Mouse (Mus musculus) CH12.LX (cell line): ENCODE data around the gene Lrrc8b. TPM values are rescaled to one million over a fixed set of nuclear protein-coding genes. Genes with fewer than 3 reads are reported as not detected.

ENCODE experiments used
- DNase-seq: peaks from one replicate; pipeline ENCODE4 v3.0.0-alpha.2; 2013; ENCODE audit errors: extremely low read depth
- H3K27ac ChIP-seq: 2 replicates; pipeline ENCODE4 v1.5.1; 2012; ENCODE audit warnings: low read depth, mild to moderate bottlenecking, control low read depth, moderate library complexity; ENCODE audit not compliant: insufficient read depth
- H3K27me3 ChIP-seq: replicated peaks from 2 replicates; pipeline ENCODE3; 2012; ENCODE audit warnings: inconsistent platforms
- H3K36me3 ChIP-seq, 2 experiments: replicated peaks in 1 of 2; 2 replicates each; pipeline versions ENCODE3 to v1.6.1; 2012; ENCODE audit warnings: inconsistent platforms in 1 of 2, low read length in 1 of 2, mild to moderate bottlenecking in 1 of 2, mixed read lengths in 1 of 2, moderate library complexity in 1 of 2; ENCODE audit not compliant: control insufficient read depth in 1 of 2, insufficient read depth in 1 of 2
- H3K4me1 ChIP-seq, 2 experiments: 2 replicates each; pipeline ENCODE4 v1.6.1; 2012; ENCODE audit warnings: inconsistent platforms in 1 of 2, moderate library complexity in 1 of 2; ENCODE audit not compliant: insufficient read depth in 2 of 2, control insufficient read depth in 1 of 2
- H3K4me2 ChIP-seq: 2 replicates; pipeline ENCODE4 v1.6.1; 2012; ENCODE audit warnings: low read depth, mild to moderate bottlenecking, control low read depth; ENCODE audit not compliant: poor library complexity, insufficient read depth, severe bottlenecking
- H3K4me3 ChIP-seq, 3 experiments: fragments of 150-350 bp in 1 of 3; sonication (generic) in 1 of 3; replicated peaks in 1 of 3; 2 replicates each; pipeline versions ENCODE3 to v1.5.1; 2011 to 2012; ENCODE audit warnings: low read depth in 2 of 3, low read length in 2 of 3, mild to moderate bottlenecking in 2 of 3, moderate library complexity in 2 of 3, control low read depth in 1 of 3, improper control_type of control experiment in 1 of 3, inconsistent platforms in 1 of 3, mixed read lengths in 1 of 3; ENCODE audit not compliant: poor library complexity in 1 of 3
- H3K79me2 ChIP-seq: replicated peaks from 2 replicates; pipeline ENCODE4 v1.6.1; 2012; ENCODE audit warnings: mild to moderate bottlenecking, moderate library complexity; ENCODE audit not compliant: control insufficient read depth, poor library complexity, insufficient read depth, severe bottlenecking; ENCODE audit errors: extremely low read depth
- H3K9ac ChIP-seq: 2 replicates; pipeline ENCODE4 v1.6.1; 2012; ENCODE audit warnings: low read depth, mild to moderate bottlenecking, control low read depth, moderate library complexity; ENCODE audit not compliant: insufficient read depth
- H3K9me3 ChIP-seq: replicated peaks from 2 replicates; pipeline ENCODE3; 2012; ENCODE audit warnings: low read length, inconsistent platforms, mixed read lengths
- BHLHE40 ChIP-seq: IDR thresholded peaks from 2 replicates; pipeline ENCODE4 v1.6.1; 2011; ENCODE audit warnings: mild to moderate bottlenecking, low read depth, low read length, improper control_type of control experiment
- E2F4 ChIP-seq: IDR thresholded peaks from 2 replicates; pipeline ENCODE4 v1.6.1; 2011; ENCODE audit warnings: low read depth, low read length, improper control_type of control experiment; ENCODE audit not compliant: insufficient replicate concordance
- ETS1 ChIP-seq: conservative IDR thresholded peaks from 2 replicates; pipeline ENCODE4 v1.6.1; 2012; ENCODE audit warnings: low read depth, mild to moderate bottlenecking, inconsistent platforms, low read length, improper control_type of control experiment, moderate library complexity
- GABPA ChIP-seq: IDR thresholded peaks from 2 replicates; pipeline ENCODE4 v1.6.1; 2012; ENCODE audit warnings: low read depth, low read length, improper control_type of control experiment, inconsistent platforms; ENCODE audit not compliant: insufficient replicate concordance
- HCFC1 ChIP-seq: IDR thresholded peaks from 2 replicates; pipeline ENCODE4 v1.6.1; 2012; ENCODE audit warnings: low read depth, mild to moderate bottlenecking, inconsistent platforms, low read length, improper control_type of control experiment
- MAZ ChIP-seq: IDR thresholded peaks from 2 replicates; pipeline ENCODE4 v1.6.1; 2012; ENCODE audit warnings: low read depth, mild to moderate bottlenecking, inconsistent platforms, low read length, improper control_type of control experiment, moderate library complexity
- MEF2A ChIP-seq: IDR thresholded peaks from 2 replicates; pipeline ENCODE4 v1.6.1; 2014; ENCODE audit warnings: low read depth, mild to moderate bottlenecking, inconsistent platforms, low read length, improper control_type of control experiment, borderline replicate concordance
- NRF1 ChIP-seq: IDR thresholded peaks from 2 replicates; pipeline ENCODE4 v1.6.1; 2014; ENCODE audit warnings: low read depth, mild to moderate bottlenecking, inconsistent platforms, low read length, improper control_type of control experiment, moderate library complexity
- PAX5 ChIP-seq: IDR thresholded peaks from 2 replicates; pipeline ENCODE4 v1.6.1; 2012; ENCODE audit warnings: low read length, inconsistent platforms, mixed read lengths
- POLR2A ChIP-seq: IDR thresholded peaks from 2 replicates; pipeline ENCODE4 v1.6.1; 2011; ENCODE audit warnings: low read depth, mild to moderate bottlenecking, improper control_type of control experiment, low read length
- RCOR1 ChIP-seq: conservative IDR thresholded peaks from 2 replicates; pipeline ENCODE4 v1.6.1; 2012; ENCODE audit warnings: low read depth, mild to moderate bottlenecking, inconsistent platforms, low read length, improper control_type of control experiment
- SMC3 ChIP-seq: IDR thresholded peaks from 2 replicates; pipeline ENCODE4 v1.6.1; 2011; ENCODE audit warnings: low read depth, low read length, improper control_type of control experiment
- TCF12 ChIP-seq: IDR thresholded peaks from 2 replicates; pipeline ENCODE4 v1.6.1; 2014; ENCODE audit warnings: low read depth, mild to moderate bottlenecking, inconsistent platforms, low read length, improper control_type of control experiment
- ZC3H11A ChIP-seq: IDR thresholded peaks from 2 replicates; pipeline ENCODE4 v1.6.1; 2012; ENCODE audit warnings: low read depth, mild to moderate bottlenecking, inconsistent platforms, low read length, improper control_type of control experiment
- ZNF384 ChIP-seq: IDR thresholded peaks from 2 replicates; pipeline ENCODE4 v1.6.1; 2012; ENCODE audit warnings: low read depth, low read length, improper control_type of control experiment, inconsistent platforms
- dilution Hi-C: fragments of 300-500 bp; cut with MboI; formaldehyde crosslinking; loops from 2 replicates; pipeline ENCODE4 v1.14.3; 2020; ENCODE audit warnings: low sequenced_read_pairs; ENCODE audit not compliant: extremely low pct_unique_long_range_greater_than_20kb, extremely low pct_ligation_motif_present
- in situ Hi-C: fragments of 300-500 bp; cut with MboI; formaldehyde crosslinking; loops from 3 replicates; pipeline ENCODE4 v1.14.3; 2019; ENCODE audit warnings: low sequenced_read_pairs, low pct_ligation_motif_present, low pct_unique_long_range_greater_than_20kb, mixed read lengths
- polyA plus RNA-seq: library from polyadenylated mRNA; unstranded; fragments of >175 nt; gene quantifications from 2 replicates; pipeline ENCODE4 v1.2.1, GENCODE M21; 2012; ENCODE audit warnings: low read depth; ENCODE audit not compliant: insufficient read length
- total RNA-seq, 2 experiments: library from RNA; depleted of rRNA; stranded (reverse); fragments of 300-350 nt in 1 of 2; fragments of >200 nt in 1 of 2; gene quantifications; 2 replicates each; pipeline ENCODE4 v1.2.3; 2012 to 2014

Gene Lrrc8b
- total and polyA plus RNA-seq, 3 experiments, result 0.21 to 0.40 (median 0.40) TPM

- Histone ChIP-seq H3K79me2 (no peaks in the 10 kb centered on the region), H3K4me2 (no peak overlapping the region), H3K9ac (no peak overlapping the region), H3K27me3 (no peaks in the 10 kb centered on the region), H3K4me1 (peaks cover 3 to 6% of the 10 kb centered on the region in 2 experiments; a peak in 2 of 4 replicates), H3K27ac (no peak overlapping the region), H3K9me3 (no peaks in the 10 kb centered on the region), H3K36me3 (no peaks in the 10 kb centered on the region), H3K4me3 (no peak overlapping the region)
- dilution Hi-C loops, result no loop called here
- no peak for TF ChIP-seq MAZ
- DNase-seq, result no peak
- in situ Hi-C loops, result no loop called here
These were observed 10.0 kb downstream of the Lrrc8b start for GRCm38 (mm10) chr5:105425587-105425986.

GRCm38 (mm10) chr5:105427326-105427725 is 11.8 kb downstream of the Lrrc8b start:
- H3K9ac ChIP-seq, result no peak overlapping the region
- no peak overlapping the region for H3K4me2 ChIP-seq
- DNase-seq, result no peak
- peaks cover 3 to 12% of the 10 kb centered on the region in 2 experiments; a peak in 3 of 4 replicates for H3K4me1 ChIP-seq
- no peak overlapping the region for H3K4me3 ChIP-seq
- dilution Hi-C loops, result no loop called here
- H3K79me2 ChIP-seq, result no peaks in the 10 kb centered on the region
- in situ Hi-C loops, result no loop called here
- no peak for TF ChIP-seq BHLHE40
- no peak for TF ChIP-seq ZNF384
- no peak for TF ChIP-seq ZC3H11A
- TF ChIP-seq SMC3, result no peak
- no peak for TF ChIP-seq GABPA
- TF ChIP-seq PAX5, result no peak
- no peak for TF ChIP-seq MEF2A
- TF ChIP-seq ETS1, result no peak
- no peak for TF ChIP-seq POLR2A
- H3K9me3 ChIP-seq, result no peaks in the 10 kb centered on the region
- H3K27ac ChIP-seq, result no peak overlapping the region
- H3K27me3 ChIP-seq, result no peaks in the 10 kb centered on the region
- no peaks in the 10 kb centered on the region for H3K36me3 ChIP-seq

GRCm38 (mm10) chr5:105428265-105428974 is 12.8 kb downstream of the Lrrc8b start:
- no peak for DNase-seq
- Histone ChIP-seq H3K9me3 (no peaks in the 10 kb centered on the region), H3K4me3 (no peak overlapping the region), H3K27me3 (no peaks in the 10 kb centered on the region), H3K4me1 (peaks cover 3 to 12% of the 10 kb centered on the region in 2 experiments; a peak in 3 of 4 replicates), H3K9ac (no peak overlapping the region), H3K36me3 (no peaks in the 10 kb centered on the region), H3K79me2 (no peaks in the 10 kb centered on the region), H3K27ac (no peak overlapping the region), H3K4me2 (no peak overlapping the region)
- TF ChIP-seq TCF12, result no peak
- no peak for TF ChIP-seq ZC3H11A
- no peak for TF ChIP-seq E2F4
- no peak for TF ChIP-seq POLR2A
- no peak for TF ChIP-seq GABPA
- TF ChIP-seq HCFC1, result no peak
- no peak for TF ChIP-seq NRF1
- TF ChIP-seq RCOR1, result no peak
- dilution Hi-C loops, result no loop called here
- in situ Hi-C loops, result no loop called here
